Mouse (Mus musculus) frontal cortex, postnatal 36 days (tissue): Measurements from ENCODE around the gene Gzma.

Source experiments
- DNase-seq, 2 experiments: peaks; one replicate each; pipeline ENCODE4 v3.0.0; 2022; ENCODE audit warnings: low spot score in 2 of 2

Gene Gzma

DNA sequence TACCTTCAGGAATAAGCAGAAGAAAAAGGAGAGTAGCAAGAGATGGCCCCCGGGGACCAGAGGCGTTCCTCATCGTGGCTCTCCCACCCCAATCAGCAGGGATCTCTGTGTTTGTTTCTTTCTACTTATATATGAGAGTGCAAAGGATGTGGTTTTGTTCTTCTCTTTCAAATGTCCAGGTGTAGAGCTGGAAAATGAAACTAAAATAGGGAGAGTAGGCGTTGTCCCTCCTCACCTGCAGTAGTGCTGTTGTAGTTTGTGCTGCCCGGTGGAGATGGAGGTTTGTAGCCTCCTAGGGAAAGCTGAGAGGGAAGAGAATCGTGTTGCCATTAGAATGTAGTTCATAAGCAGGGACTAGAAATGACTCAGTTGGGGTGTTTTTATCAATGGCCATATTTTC, at the start of gene Gzma:
Gene Gzma, minus strand, starts transcription at position 103 of the 400 bp plus-strand sequence.
- DNase-seq, result no peak

DNA sequence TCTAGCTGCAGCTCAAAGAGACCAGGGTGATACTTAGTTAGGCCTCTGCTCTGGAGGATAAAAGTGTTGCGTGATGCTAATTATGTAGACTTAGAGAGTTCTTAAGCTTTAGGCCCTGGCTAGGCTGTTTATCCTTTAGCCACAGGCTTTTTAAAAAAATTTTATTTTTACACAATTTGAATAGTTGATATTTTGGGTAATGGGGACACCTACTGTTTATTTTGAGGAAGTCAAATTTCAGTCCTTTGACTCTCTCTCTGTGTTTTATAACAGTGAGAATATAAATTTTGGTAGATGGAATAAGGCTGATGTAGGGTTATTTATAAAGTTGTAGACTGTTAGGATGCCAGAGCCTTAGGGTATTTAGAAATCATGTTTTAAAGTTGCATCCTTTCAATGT, 38.8 kb upstream of the Gzma start:
- no peak for DNase-seq

DNA sequence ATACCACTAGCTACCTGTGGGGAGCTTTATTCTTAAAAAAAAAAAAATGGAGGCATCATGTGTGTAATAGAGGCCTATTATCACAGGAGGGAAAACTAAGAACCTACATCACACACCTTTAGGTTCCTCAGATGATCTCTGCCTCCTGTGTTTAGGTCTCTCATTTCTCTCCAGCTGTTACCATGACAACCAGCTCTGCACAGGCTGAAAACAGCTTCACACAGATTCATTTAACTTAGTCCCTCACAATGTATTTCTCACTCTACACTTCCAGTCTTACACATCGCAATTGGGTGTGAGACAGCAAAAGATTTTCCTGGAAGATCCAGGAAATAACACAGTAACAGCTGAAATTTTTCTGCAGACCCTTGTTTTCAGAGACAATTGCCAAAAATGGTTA, 29.2 kb upstream of the Gzma start:
- DNase-seq, result peak in 1 of 2 experiments; percentile 22

DNA sequence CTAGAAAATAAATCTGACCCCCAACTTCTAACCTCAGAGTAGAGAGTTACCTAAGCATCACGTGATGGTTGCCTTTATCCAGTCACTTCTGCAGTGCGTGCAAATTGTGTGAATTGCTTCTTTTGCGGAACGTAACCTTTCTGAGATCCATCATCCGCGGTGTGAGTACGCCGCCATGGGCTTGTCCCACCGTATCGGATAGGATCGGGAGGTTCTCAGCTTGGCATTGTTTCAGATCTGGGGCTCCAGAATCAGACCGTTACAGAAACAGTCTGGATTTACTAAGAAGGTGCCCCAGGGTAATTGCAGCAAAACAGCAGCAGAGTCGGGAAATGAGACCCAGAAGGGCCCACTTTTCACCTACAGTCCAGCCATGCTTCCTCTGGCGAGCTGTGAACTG, 20.5 kb upstream of the Gzma start:
- no peak for DNase-seq

DNA sequence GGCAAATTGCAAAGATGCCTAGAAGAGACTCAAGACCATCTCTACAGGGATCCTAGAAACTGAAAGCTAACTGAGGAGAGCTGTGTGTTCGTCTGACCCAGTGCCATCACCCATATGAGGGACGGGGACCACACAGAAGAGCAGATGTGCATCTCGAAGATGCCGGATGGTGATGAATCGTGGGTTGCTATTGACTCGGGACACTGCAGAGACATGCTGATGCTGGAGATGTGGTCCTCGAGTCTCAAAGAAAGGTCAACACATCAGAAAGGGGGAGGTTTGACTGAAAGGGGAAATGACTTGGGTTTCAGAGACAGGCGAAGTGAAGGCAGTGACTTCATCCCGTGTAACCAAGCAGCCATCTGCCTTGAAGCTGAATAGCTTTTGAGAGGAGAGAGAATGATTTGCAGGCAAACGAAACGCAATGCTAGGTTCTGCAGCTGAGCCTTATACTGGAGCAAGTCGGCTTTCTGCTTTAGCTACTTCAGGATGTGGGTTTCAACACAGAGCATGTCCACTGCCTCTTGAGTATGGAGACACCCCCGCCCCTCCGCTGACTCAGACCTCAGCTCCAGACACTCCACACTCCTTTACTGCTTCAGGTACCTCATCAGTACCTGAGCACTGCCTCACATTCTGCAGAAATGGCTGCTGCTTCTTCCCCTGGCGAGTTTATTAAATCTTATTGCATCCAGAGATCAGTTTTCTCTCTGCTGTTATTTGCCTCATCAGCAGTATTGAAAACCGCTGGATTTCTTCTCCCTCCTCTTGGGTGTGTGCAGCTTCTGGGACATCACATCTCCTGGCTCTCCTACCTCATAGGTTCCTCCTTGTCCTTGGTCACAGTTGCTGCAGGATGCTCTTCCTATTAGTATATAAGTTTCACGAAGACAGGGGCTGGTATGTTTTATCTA, 19.8 kb upstream of the Gzma start:
- no peak for DNase-seq

DNA sequence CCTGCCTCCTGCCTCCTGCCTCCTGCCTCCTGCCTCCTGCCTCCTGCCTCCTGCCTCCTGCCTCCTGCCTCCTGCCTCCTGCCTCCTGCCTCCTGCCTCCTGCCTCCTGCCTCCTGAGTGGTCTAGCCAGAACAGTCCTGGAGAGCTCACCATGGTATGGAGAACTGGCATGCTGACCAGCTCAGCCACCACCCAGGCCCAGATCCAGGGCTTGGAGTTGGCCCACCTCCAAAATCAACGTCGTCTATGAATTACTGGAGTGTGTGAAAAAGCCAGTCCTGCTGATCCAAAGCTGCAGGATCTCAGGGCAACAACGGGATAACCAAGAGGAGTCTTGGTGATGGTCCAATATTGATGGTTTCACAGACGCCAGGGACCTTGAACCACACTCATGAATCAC, 18.2 kb upstream of the Gzma start:
- no peak for DNase-seq

DNA sequence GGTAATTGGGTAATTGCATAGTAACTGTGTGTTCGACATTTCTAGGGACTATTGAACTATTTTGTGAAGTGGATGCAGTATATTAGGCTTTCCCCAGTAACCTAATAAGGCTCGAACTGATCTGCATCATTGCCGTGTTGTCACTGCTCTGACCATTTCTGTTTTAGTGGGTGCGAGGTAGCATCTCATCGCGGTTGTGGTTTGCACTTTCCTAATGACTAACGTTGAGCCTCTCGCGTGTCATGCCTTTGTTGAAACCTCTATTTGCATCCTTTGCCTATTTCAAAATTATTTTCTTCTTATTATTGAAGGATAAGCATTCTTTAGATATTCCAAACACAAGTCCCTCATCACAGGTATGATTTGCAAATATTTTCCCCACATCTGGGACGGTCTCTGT, 4.0 kb upstream of the Gzma start:
- DNase-seq, result no peak

DNA sequence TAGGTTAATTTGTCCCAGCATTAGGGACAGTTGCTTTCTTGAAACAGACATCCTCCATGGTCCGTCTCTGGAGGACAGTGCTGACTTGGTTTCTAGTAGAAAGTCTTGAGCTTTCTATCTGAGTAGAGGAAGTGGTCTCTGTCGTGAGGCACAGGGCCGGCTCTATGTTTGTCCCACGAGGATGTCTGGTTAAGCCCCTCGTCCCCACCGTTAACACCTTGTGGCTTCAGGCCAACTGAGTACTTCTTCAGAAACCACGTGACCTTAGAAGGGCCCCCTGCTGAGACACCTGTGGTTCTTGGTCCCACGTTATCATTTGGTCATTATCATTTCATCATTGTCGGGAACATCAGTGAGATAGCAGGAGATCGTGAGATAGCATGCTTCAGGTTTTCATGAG, 1.0 kb upstream of the Gzma start:
- no peak for DNase-seq

DNA sequence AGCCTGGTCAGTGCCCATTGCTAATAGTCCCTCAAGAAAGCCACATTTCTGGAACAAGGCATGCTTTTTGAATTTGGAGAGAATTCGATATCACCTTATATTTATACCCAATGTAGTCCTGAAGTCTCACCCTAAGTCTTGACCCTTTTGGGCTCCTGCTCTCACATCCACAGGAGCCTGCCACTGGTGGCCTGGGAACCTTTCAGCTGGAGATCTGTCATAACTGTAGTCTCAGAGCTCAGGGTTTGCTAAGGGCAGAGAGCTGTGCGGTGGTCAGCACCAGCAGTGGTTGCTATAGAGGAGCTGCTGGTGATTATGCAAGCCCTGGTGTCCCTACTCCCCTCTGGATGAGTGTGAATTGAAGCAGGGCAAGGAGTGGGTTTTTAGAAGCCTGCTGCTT, 2.4 kb downstream of the Gzma start:
- no peak for DNase-seq

DNA sequence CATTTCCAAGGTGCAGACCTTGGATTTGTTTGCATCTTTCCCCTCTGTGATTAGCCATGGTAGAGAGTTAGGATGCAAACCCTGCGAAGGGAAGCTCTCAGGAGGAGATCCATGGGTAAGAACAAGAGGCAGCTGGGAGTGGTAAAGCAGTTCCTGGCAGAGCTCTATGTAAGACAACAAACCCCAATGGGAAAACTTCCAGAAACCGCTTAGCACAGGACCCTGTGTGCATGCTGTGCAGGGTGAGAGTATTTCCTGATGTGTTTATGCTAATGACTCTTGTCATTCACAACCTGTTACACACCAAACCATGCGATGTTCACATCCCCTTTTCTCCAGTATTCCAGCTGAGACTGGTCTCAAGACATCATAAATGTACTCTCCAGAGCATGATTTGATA, 3.8 kb downstream of the Gzma start:
- no peak for DNase-seq

DNA sequence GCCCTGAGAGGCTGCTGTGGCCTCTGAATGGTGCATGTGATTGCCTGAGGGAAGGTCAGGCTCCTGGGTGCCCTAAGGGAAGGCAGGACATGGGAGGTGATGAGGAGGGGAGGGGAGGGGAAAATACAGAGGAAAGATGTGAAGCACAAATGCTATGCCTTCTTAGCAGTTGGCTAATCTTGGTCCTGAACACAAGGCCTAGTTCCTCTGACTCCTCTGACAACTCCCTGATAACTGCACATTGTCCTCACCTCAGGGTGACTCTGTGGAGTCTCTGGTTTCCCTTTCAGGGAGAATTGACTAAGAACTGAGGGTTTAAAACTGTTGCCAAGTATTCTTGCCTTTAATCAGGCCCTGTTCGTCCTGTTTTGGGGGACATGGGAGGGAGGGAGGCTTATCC, 6.2 kb downstream of the Gzma start:
- DNase-seq, result no peak

DNA sequence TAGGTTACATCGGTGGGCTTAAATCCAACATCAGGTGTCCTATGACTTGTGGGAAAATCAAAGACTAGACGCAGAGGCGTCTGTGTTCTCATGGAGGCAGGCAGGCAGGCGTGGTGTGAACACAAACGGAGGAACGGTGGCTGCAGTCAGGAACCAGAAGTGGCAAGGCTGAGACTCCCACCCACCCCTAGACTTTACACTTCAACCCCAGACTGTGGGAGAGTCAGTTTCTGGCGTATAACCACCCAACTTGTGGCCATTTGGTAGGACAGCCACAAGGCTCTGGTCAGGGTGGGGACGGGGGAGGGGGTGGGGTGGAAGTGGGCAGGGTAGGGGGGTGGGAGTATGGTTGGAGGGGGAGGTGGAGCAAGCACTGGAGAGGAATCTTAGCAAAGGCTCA, 10.3 kb downstream of the Gzma start:
- no peak for DNase-seq

DNA sequence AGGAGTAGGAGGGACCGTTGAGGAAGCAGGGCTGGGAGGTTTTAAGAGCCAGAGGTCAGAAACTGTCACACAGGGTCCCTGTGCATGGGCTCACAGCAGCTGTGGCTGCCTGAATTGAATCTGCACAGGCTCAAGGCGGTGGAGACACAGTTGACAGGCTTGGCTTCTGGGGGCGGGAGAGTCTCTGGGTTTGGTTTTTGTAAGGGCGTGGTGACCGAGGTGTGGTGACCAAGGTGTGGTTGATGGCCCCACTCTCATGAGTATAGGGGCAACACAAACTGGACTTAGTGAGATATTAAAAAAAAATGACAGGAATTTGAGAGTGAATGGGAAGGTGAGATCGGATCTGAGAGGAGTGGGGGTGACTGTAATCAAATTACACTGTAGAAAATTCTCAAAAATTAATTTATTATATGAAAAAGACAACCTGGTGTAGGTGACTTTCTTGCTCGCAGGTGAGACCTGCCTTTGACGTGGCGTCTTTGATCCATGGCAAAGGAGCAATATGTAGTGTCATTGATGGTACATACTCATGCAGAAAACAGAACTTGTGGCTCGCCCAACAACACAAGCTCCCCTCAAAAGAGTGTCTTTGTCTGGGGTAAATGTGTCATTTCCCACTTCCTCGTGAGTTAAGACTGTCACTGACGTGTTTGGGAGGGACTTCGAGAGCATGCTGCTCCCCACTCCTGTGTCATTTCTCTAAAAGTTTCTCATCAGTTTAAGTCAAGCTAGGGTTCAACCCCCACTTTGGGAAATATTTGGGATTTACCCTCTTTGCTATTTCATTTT, 13.4 kb downstream of the Gzma start:
- DNase-seq, result no peak

DNA sequence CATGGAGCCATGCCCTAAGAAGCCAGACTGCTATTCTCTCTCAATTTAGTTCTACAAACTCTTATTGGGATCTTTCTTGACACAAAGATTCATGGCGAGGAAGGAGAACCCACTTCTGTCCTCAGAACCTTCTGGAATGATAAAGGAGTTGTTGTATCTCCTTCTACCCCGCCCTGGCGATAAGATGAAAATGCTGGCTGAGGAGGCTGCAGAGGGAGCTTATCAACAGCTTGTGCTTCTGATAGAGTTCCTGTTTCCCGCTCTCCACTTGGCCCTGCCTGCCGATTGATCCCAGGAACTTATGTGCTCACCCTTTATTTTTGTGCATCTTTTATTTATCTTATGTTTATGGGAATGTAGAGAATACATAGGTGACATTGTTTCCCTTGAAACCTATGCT, 16.0 kb downstream of the Gzma start:
- no peak for DNase-seq

DNA sequence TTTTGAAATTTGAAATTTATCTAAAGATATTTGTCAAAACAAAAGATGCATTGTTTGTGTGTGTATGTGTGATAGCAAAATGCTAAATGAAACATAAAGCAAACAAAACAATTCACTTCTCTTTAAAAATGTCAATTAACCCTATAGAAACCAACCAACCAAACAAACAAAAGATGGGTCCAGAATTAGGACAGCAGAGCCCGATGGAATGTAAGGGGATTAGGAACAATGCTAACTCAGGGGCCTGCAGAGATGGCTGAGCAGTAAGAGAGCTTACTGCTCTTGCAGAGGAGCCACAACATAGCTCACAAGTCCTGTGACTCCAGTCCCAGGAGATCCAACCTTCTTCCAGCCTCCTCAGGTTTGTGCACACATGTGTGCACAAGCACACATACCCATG, 18.7 kb downstream of the Gzma start:
- no peak for DNase-seq

DNA sequence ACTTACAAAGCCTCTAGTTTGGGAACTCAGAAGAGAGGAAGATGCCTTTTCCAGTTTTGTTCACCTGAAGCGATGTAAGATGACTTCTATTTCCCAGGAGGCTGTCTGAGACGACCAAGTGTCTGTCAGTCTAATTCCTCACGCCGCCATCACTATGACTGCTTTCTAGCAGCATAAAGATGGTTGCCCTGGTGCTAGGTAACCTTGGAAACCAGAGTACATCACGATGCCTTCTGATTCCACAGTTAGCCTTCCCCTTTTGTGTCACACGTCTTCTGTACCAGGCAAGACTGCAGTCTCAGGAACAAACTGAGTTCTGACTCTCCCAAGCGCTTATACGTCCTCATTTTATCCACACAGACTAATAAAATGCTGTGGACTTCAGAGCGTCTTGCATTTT, 21.8 kb downstream of the Gzma start:
- DNase-seq, result no peak

DNA sequence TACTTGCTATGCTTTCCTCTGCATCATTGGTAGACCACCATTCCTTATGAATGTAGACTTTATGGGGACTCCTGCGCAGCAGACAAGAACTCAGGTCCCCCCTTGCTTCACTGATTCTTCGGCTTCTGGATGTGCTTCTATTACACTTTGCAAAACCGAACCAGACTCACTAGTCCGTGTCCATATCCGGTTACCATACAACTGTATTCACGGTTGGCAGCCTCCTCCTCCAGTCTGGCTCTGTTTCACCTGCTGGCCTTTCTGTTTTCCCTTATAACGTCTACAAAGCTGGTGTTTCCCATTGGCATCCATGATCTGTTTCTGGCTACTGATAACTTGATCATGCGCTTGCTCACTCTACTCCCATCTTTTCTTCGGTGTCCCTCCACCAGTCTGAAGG, 36.2 kb downstream of the Gzma start:
- no peak for DNase-seq

DNA sequence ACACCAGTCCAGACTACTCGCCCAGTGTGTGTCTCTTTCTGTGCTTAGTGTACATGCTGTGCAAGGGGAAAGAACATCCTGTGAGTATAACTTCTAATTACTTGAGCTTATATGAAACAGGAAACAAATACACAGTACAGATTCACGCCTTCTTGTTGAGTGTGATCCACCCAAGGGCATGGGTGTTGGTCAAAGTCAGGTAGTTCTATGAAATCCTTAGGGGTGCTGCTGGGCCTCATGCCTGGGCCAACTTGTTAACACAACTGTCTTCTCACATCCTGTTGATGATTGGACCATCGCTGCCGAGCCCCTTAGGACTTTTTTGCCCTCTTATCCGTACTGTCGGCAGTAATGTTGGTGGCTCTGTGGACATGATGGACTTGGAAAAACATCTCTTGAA, 39.0 kb downstream of the Gzma start:
- DNase-seq, result no peak

DNA sequence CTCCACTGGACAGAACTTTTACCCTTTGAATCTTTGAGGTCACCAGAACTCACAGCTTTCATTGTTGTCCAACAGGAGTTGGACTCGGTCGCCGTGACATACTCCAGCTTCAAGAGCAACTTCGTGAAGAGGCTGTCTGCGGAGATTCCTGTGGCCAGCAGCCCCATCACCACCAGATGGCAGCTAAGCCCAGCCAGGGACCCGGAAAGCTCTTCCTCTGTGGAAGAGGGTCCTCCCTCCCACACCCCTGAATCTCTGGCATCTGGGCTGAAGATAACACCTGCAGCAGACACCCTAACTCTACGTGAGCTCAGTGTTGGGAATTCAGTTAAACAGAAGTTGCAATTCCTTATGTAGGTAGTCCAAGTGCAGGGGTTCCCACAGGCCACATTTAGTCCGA, 45.0 kb downstream of the Gzma start:
- peak in 1 of 2 experiments; percentile 22 for DNase-seq

DNA sequence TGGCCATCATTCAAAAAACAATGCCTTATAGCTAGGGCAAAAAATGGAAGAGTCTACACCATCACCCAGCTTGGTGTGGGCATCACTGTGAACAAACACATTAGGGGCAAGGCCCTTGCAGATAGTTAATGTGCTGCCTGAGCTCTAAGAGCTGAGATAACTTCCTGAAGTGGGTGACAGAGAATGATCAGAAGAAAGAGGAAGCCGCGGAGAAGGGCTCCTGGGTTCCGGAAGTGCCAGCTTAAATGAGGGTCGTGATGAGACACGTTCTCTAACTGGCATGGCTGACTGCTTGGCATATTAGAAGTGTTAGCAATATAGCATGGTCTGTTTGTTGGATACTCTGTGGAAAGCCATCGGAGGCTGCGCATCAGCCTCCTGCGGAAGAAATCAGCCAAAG, 46.6 kb downstream of the Gzma start:
- no peak for DNase-seq

DNA sequence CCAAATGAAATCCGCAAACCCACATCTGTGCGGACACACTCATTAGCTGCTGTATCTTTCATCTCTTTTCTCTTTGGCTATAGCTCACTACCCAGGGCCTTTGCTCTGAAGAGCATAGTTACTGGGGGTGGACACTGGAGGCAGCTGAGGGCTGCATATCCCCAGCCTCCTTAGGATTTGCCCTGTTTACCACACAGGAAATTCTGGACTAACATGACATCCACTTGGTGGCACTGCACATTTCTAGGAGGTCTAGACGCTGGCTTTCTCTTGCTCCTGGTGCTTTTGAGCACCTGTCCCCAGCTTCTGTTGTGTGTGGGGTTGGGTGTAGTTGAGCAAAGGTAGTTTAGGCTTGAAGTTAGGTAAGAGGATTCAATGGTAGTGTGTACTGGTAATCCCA, 53.1 kb downstream of the Gzma start:
- DNase-seq, result no peak

DNA sequence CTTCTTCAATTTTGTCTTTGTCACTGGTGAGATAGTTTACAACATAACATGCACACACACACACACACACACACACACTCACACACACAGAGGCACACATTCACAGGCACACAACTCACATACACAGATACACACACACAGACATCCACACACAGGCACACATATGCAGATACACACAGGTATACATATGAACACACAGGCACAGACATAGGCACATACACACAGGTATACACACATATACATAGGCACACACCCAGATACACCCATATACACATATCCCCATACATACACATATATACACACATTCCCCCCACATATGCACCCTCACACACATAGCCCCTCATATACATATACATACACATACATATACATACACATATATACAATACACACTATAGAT, 53.8 kb downstream of the Gzma start:
- no peak for DNase-seq

DNA sequence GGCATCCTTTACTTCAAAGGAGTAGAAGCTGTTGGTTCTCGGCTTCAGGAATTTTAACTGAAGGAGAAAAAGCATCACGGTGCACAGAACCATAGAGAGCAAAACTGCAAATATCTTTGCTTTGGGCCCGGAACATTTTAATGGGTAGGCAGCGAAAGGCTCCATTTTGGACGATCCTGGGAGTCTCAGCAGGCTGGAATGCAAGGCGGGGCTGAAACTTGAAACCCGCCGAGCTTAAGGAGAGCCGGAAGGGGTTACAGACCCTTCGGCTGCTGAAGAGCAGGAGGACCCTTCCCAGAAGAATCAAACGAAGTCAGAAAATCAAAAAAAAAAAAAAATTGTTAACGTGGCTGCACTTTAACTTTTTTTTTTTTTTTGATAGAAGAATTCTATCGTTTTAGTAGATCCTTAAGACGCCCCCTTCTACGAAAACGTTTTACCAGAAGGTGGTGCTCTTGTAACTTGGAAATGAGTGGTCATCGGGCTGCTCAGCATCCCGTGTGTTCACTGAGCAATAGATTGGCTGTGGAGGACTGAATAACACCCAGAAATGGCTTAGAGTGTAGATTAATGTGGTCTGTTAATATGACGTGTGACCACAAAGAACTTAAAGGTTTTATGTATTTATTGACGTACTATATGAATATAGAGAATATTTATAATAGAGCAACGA, 54.4 kb downstream of the Gzma start, which contains the start of gene Gpx8:
Gene Gpx8, minus strand, starts transcription at position 200 of the 673 bp plus-strand sequence.
- peak; percentile 19 to 61 for DNase-seq
